Comparison of ENCODE assay signal across 24 mouse cellular contexts in the genomic region with DNA sequence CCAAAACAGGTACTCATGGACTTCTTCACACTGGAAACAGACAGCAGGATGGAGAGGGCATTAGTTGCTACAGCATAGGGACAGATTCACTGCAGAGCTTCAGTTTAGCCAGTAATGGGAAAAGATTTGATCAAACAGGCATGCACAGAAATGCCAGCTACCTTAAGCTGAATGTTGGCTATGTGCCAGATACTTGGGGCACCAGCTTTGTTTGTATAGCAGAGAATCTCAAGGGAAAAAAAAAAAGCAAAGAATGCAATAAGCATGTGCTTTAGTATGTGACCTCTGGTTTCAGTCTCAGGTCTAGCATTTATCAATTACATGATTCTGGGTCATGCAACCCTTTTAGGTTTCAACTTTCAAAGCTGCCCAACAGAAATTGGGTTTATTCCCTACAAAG.
DNase-seq lines count a peak whose midpoint lies in the region; ATAC-seq and TF ChIP-seq lines count a peak whose summit lies in the region.
"Had no signal": no experiment of that assay in that cellular context is flagged by ENCODE, and none has a peak within 500 bp of the region (broad histone marks: within the 10 kb centered on the region; RNA-seq: fewer than 3 reads in every experiment).

No protein-coding gene starts in this region.

- H3K9me3 ChIP-seq in embryonic facial prominence, embryonic 11.5 days (replicated peaks; ENCODE audit: control insufficient read depth, low read length): no peaks in the 10 kb centered on the region
- no peaks in the 10 kb centered on the region for H3K9me3 ChIP-seq in embryonic facial prominence, embryonic 10.5 days
- H3K9me3 ChIP-seq in limb, embryonic 14.5 days (ENCODE audit: control insufficient read depth, low read length): no peaks in the 10 kb centered on the region
- no peaks in the 10 kb centered on the region for H3K9me3 ChIP-seq in limb, embryonic 10.5 days (replicated peaks)
- H3K9me3 ChIP-seq: hindbrain, embryonic 12.5 days; limb, embryonic 12.5 days; liver, embryonic 12.5 days; lung, embryonic 15.5 days; midbrain, embryonic 13.5 days; neural tube, embryonic 12.5 days; stomach, embryonic 15.5 days had no signal

- no peaks in the 10 kb centered on the region for H3K36me3 ChIP-seq in embryonic facial prominence, embryonic 11.5 days (replicated peaks; ENCODE audit: control insufficient read depth, insufficient read depth, low read depth, low read length)
- H3K36me3 ChIP-seq in embryonic facial prominence, embryonic 10.5 days (replicated peaks): no peaks in the 10 kb centered on the region
- no peaks in the 10 kb centered on the region for H3K36me3 ChIP-seq in limb, embryonic 14.5 days (ENCODE audit: control insufficient read depth, insufficient read depth, low read length)
- H3K36me3 ChIP-seq in limb, embryonic 10.5 days: no peaks in the 10 kb centered on the region
- H3K36me3 ChIP-seq: hindbrain, embryonic 12.5 days; limb, embryonic 12.5 days; liver, embryonic 12.5 days; lung, embryonic 15.5 days; midbrain, embryonic 13.5 days; neural tube, embryonic 12.5 days; stomach, embryonic 15.5 days had no signal

- H3K4me2 ChIP-seq in embryonic facial prominence, embryonic 11.5 days (ENCODE audit: low read depth, low read length): no peak overlapping the region
- no peak overlapping the region for H3K4me2 ChIP-seq in limb, embryonic 14.5 days (replicated peaks; ENCODE audit: low read depth, low read length, severe bottlenecking)
- H3K4me2 ChIP-seq: hindbrain, embryonic 12.5 days; limb, embryonic 12.5 days; liver, embryonic 12.5 days; lung, embryonic 15.5 days; midbrain, embryonic 13.5 days; neural tube, embryonic 12.5 days; stomach, embryonic 15.5 days had no signal

- no peak overlapping the region for H3K27ac ChIP-seq in embryonic facial prominence, embryonic 11.5 days (replicated peaks; ENCODE audit: low read depth, low read length)
- no peak overlapping the region for H3K27ac ChIP-seq in embryonic facial prominence, embryonic 10.5 days (replicated peaks)
- no peak overlapping the region for H3K27ac ChIP-seq in limb, embryonic 14.5 days (replicated peaks; ENCODE audit: low read depth, low read length)
- no peak overlapping the region for H3K27ac ChIP-seq in limb, embryonic 10.5 days
- H3K27ac ChIP-seq: hindbrain, embryonic 12.5 days; limb, embryonic 12.5 days; liver, embryonic 12.5 days; lung, embryonic 15.5 days; midbrain, embryonic 13.5 days; neural tube, embryonic 12.5 days; stomach, embryonic 15.5 days had no signal

- no peak overlapping the region for H3K9ac ChIP-seq in embryonic facial prominence, embryonic 11.5 days (replicated peaks; ENCODE audit: low read length)
- H3K9ac ChIP-seq in limb, embryonic 14.5 days (ENCODE audit: low read depth, low read length, severe bottlenecking): no peak overlapping the region
- H3K9ac ChIP-seq: forebrain, postnatal 0 days; hindbrain, embryonic 12.5 days; limb, embryonic 12.5 days; liver, embryonic 12.5 days; lung, embryonic 15.5 days; midbrain, embryonic 13.5 days; neural tube, embryonic 12.5 days; stomach, embryonic 15.5 days had no signal

- no peak for TF ChIP-seq POLR2A in limb, embryonic 14.5 days (IDR thresholded peaks at IDR 0.05; ENCODE audit: borderline replicate concordance, extremely low read depth, insufficient read depth, insufficient read length)

- no peaks in the 10 kb centered on the region for H3K4me1 ChIP-seq in embryonic facial prominence, embryonic 11.5 days (ENCODE audit: control insufficient read depth, insufficient read depth, low read length)
- H3K4me1 ChIP-seq in embryonic facial prominence, embryonic 10.5 days: peaks cover 31% of the 10 kb centered on the region
- peaks cover 6% of the 10 kb centered on the region; the same call in 1 of the 2 replicates for H3K4me1 ChIP-seq in limb, embryonic 14.5 days (ENCODE audit: control insufficient read depth, insufficient read depth, low read length)
- peaks cover 26% of the 10 kb centered on the region for H3K4me1 ChIP-seq in limb, embryonic 10.5 days
- H3K4me1 ChIP-seq: stomach, embryonic 15.5 days had no signal

- peak; percentile 43 for DNase-seq in embryonic facial prominence, embryonic 11.5 days (ENCODE audit: low spot score)
- DNase-seq in embryonic facial prominence, embryonic 10.5 days (ENCODE audit: low spot score): no peak
- peak; percentile 13 for DNase-seq in limb, embryonic 14.5 days (ENCODE audit: low spot score)
- no peak for DNase-seq in limb, embryonic 10.5 days (ENCODE audit: low spot score)
- peak; percentile 40 for DNase-seq in MN1 (ENCODE audit: low spot score)
- peak; percentile 25 for DNase-seq in lung, postnatal 25 days (ENCODE audit: low spot score)
- DNase-seq in spleen, adult 18-20 months: no peak
- no peak for DNase-seq in gastrocnemius, adult 8-10 months (ENCODE audit: low spot score in 2 of 2)
- DNase-seq: adrenal gland, adult 2 months; cerebellum, adult 11-12 months; embryo, embryonic 11 days; forebrain, postnatal 0 days; kidney, adult 8-10 months; right cerebral cortex, adult 18-20 months; right cerebral cortex, postnatal 4 days; thymus, postnatal 25 days had no signal

- no peak for ATAC-seq in embryonic facial prominence, embryonic 11.5 days (replicated peaks; ENCODE audit: insufficient number of reproducible peaks, low FRiP score, low TSS enrichment, low read depth)
- no peak for ATAC-seq in limb, embryonic 14.5 days (ENCODE audit: low FRiP score, low read depth)
- ATAC-seq: forebrain, postnatal 0 days; liver, embryonic 12.5 days; midbrain, embryonic 13.5 days; Patski had no signal

- no peaks in the 10 kb centered on the region for H3K27me3 ChIP-seq in embryonic facial prominence, embryonic 11.5 days (ENCODE audit: control insufficient read depth, insufficient read depth, low read length)
- H3K27me3 ChIP-seq in embryonic facial prominence, embryonic 10.5 days (replicated peaks; ENCODE audit: low read depth, poor library complexity, severe bottlenecking): no peaks in the 10 kb centered on the region
- H3K27me3 ChIP-seq in limb, embryonic 14.5 days (ENCODE audit: control insufficient read depth, insufficient read depth, low read length): no peaks in the 10 kb centered on the region
- no peaks in the 10 kb centered on the region for H3K27me3 ChIP-seq in limb, embryonic 10.5 days (ENCODE audit: low read depth, poor library complexity, severe bottlenecking)
- H3K27me3 ChIP-seq: hindbrain, embryonic 12.5 days; limb, embryonic 12.5 days; liver, embryonic 12.5 days; lung, embryonic 15.5 days; neural tube, embryonic 12.5 days; Patski; stomach, embryonic 15.5 days had no signal

- H3K4me3 ChIP-seq in embryonic facial prominence, embryonic 11.5 days (ENCODE audit: low read depth, low read length): no peak overlapping the region
- no peak overlapping the region for H3K4me3 ChIP-seq in embryonic facial prominence, embryonic 10.5 days
- no peak overlapping the region for H3K4me3 ChIP-seq in limb, embryonic 14.5 days (replicated peaks; ENCODE audit: low read length)
- no peak overlapping the region for H3K4me3 ChIP-seq in limb, embryonic 10.5 days
- H3K4me3 ChIP-seq: hindbrain, embryonic 12.5 days; limb, embryonic 12.5 days; liver, embryonic 12.5 days; lung, embryonic 15.5 days; midbrain, embryonic 13.5 days; neural tube, embryonic 12.5 days; stomach, embryonic 15.5 days had no signal

Comparison
In these comparisons a context has a peak if more than half of its experiments do, and no peak if none do; other contexts are left out.
1. DNase-seq: peak in embryonic facial prominence, embryonic 11.5 days (single experiment), limb, embryonic 14.5 days (single experiment), MN1 (single experiment) and lung, postnatal 25 days (single experiment); none in embryonic facial prominence, embryonic 10.5 days (single experiment), limb, embryonic 10.5 days (single experiment), spleen, adult 18-20 months (0 of 2) and gastrocnemius, adult 8-10 months (0 of 2).